Mouse (Mus musculus) midbrain, postnatal 0 days (tissue): ENCODE results near the gene Rbm18. TPM values are rescaled to one million over a fixed set of nuclear protein-coding genes. Genes with fewer than 3 reads are reported as not detected.

Experiments
- ATAC-seq: fragments of 200-750 bp; cut with Nextera tagmentation; 2 replicates; pipeline ENCODE4 v1.8.0; 2017; ENCODE audit warnings: moderate number of reproducible peaks, mild to moderate bottlenecking, moderate TSS enrichment, moderate library complexity; ENCODE audit not compliant: low FRiP score
- DNase-seq: peaks from one replicate; pipeline ENCODE4 v3.0.0-alpha.2; 2015; ENCODE audit warnings: low spot score
- H3K27ac ChIP-seq: fragments of 300-500 bp; sonication (generic); 2 replicates; pipeline ENCODE4 v1.5.1; 2014; ENCODE audit warnings: low read depth, mild to moderate bottlenecking, low read length, mixed read lengths
- H3K27me3 ChIP-seq: fragments of 300-500 bp; sonication (generic); 2 replicates; pipeline ENCODE4 v1.6.1; 2014; ENCODE audit warnings: low read length, control low read depth, mixed read lengths; ENCODE audit not compliant: insufficient read depth
- H3K36me3 ChIP-seq: fragments of 300-500 bp; sonication (generic); 2 replicates; pipeline ENCODE4 v1.6.1; 2014; ENCODE audit warnings: low read length, control low read depth, mixed read lengths; ENCODE audit not compliant: insufficient read depth
- H3K4me1 ChIP-seq: fragments of 300-500 bp; sonication (generic); 2 replicates; pipeline ENCODE4 v1.6.1; 2014; ENCODE audit warnings: mild to moderate bottlenecking, control low read depth, antibody characterized with exemption, low read length, mixed read lengths; ENCODE audit not compliant: insufficient read depth
- H3K4me2 ChIP-seq: fragments of 300-500 bp; sonication (generic); 2 replicates; pipeline ENCODE4 v1.6.1; 2014; ENCODE audit warnings: low read depth, mild to moderate bottlenecking, low read length, mixed read lengths; ENCODE audit not compliant: poor library complexity, severe bottlenecking
- H3K4me3 ChIP-seq: fragments of 300-500 bp; sonication (generic); 2 replicates; pipeline ENCODE4 v1.5.1; 2014; ENCODE audit warnings: low read depth, mild to moderate bottlenecking, low read length, moderate library complexity
- H3K9ac ChIP-seq: fragments of 300-500 bp; sonication (generic); replicated peaks from 2 replicates; pipeline ENCODE4 v1.6.1; 2014; ENCODE audit warnings: mild to moderate bottlenecking, low read length, moderate library complexity, mixed read lengths; ENCODE audit not compliant: poor library complexity, severe bottlenecking
- H3K9me3 ChIP-seq: fragments of 300-500 bp; sonication (generic); 2 replicates; pipeline ENCODE4 v1.6.1; 2016; ENCODE audit warnings: low read length, control low read depth
- CTCF ChIP-seq: IDR thresholded peaks from 2 replicates; pipeline ENCODE4 v1.5.1; 2016; ENCODE audit warnings: antibody characterized with exemption, mild to moderate bottlenecking
- WGBS: fragments of 180-500 bp; shearing (Covaris S2); extraction: QIAGEN DNeasy Blood & Tissue Kit; methylation state at CpG from one replicate; pipeline ENCODE4 v1.1.7; 2014; 5-methylcytosine and 5-hydroxymethylcytosine counted together
- polyA plus RNA-seq: library from polyadenylated mRNA; unstranded; fragments of >200 nt; fragmentation: Nextera tagmentation; extraction: Ambion mirVana; gene quantifications from 2 replicates; pipeline ENCODE4 v1.2.1, GENCODE M21; 2015
- total RNA-seq: library from RNA; depleted of rRNA; stranded (reverse); fragments of >200 nt; gene quantifications from 2 replicates; pipeline ENCODE4 v1.2.3, GENCODE M21; 2014; rRNA removed

Gene Rbm18
- total and polyA plus RNA-seq, 2 experiments from 2014 or later: 56.6 to 102 TPM

DNA sequence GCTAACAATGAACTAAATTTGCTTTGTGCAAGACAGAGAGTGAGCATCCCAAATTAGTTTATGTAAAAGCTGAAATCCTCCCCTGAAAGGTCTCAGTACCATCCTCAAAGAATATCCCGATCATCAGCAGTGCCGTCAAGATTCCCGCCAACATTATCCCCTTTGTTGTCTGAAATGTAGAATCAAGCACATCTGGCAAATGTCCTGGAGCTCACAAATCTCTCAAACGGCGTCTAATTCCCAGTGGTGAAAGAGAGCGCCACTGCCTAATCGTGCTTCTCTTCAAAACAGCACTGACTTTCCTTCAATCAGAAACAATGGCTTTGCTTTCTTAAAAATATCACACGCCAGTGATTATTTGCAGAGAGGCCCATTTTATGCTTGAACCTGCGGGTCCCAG lies 69.4 kb downstream of the Rbm18 start:
- Histone ChIP-seq H3K4me3 (no peak overlapping the region), H3K4me1 (no peaks in the 10 kb centered on the region), H3K27me3 (no peaks in the 10 kb centered on the region), H3K4me2 (no peak overlapping the region), H3K9ac (no peak overlapping the region), H3K36me3 (no peaks in the 10 kb centered on the region), H3K9me3 (no peaks in the 10 kb centered on the region), H3K27ac (no peak overlapping the region)
- 18% methylated on average over 9 of the region's 9 CpGs for WGBS
- no peak for TF ChIP-seq CTCF
- DNase-seq (no peak), ATAC-seq (no peak)

Other genes starting within 250 kb of the Rbm18 start
- 10.7 and 15.8 TPM in 2 replicates for gene Ttll11, start 156.9 kb downstream of the Rbm18 start, total RNA-seq
- gene Ttll11, start 156.9 kb downstream of the Rbm18 start, polyA plus RNA-seq: 5.3 and 7.8 TPM in 2 replicates
- 87.4 and 95.2 TPM in 2 replicates for gene Ndufa8, start 87.4 kb downstream of the Rbm18 start, total RNA-seq
- gene Ndufa8, start 87.4 kb downstream of the Rbm18 start, polyA plus RNA-seq: 339 and 388 TPM in 2 replicates
- gene Morn5, start 87.3 kb downstream of the Rbm18 start, total RNA-seq: 1.4 and 3.8 TPM in 2 replicates
- 2.1 and 3.5 TPM in 2 replicates for gene Morn5, start 87.3 kb downstream of the Rbm18 start, polyA plus RNA-seq
- 0.60 and 1.9 TPM in 2 replicates for gene Lhx6, start 31.4 kb downstream of the Rbm18 start, total RNA-seq
- gene Lhx6, start 31.4 kb downstream of the Rbm18 start, polyA plus RNA-seq: 1.6 and 2.5 TPM in 2 replicates
- 12.2 and 13.7 TPM in 2 replicates for gene Mrrf, start 384 bp downstream of the Rbm18 start, total RNA-seq
- gene Mrrf, start 384 bp downstream of the Rbm18 start, polyA plus RNA-seq: 16.7 and 16.8 TPM in 2 replicates
- 10.5 and 11.4 TPM in 2 replicates for gene Ptgs1, start 93.7 kb upstream of the Rbm18 start, total RNA-seq
- gene Ptgs1, start 93.7 kb upstream of the Rbm18 start, polyA plus RNA-seq: 6.6 and 8.0 TPM in 2 replicates
- gene Olfr338, start 236.7 kb upstream of the Rbm18 start, total RNA-seq: 0.05 TPM in 1 of 2 replicates, not detected in the other
- gene Olfr338, start 236.7 kb upstream of the Rbm18 start, polyA plus RNA-seq: not detected in 2 replicates